Mouse (Mus musculus) midbrain, embryonic 13.5 days (tissue): ENCODE results near the gene Trove2. TPM values are rescaled to one million over a fixed set of nuclear protein-coding genes. Genes with fewer than 3 reads are reported as not detected.

Source experiments
- ATAC-seq: fragments of 200-750 bp; cut with Nextera tagmentation; 2 replicates; pipeline ENCODE4 v1.8.0; 2017; ENCODE audit warnings: mild to moderate bottlenecking, moderate TSS enrichment, moderate library complexity
- H3K27ac ChIP-seq: fragments of 300-500 bp; sonication (generic); 2 replicates; pipeline ENCODE4 v1.5.1; 2015; ENCODE audit warnings: inconsistent platforms, mild to moderate bottlenecking, moderate library complexity
- H3K27me3 ChIP-seq: fragments of 300-500 bp; sonication (generic); 2 replicates; pipeline ENCODE4 v1.6.1; 2015; ENCODE audit warnings: mild to moderate bottlenecking, inconsistent platforms
- H3K36me3 ChIP-seq: fragments of 300-500 bp; sonication (generic); 2 replicates; pipeline ENCODE4 v1.6.1; 2015; ENCODE audit warnings: mild to moderate bottlenecking, inconsistent platforms
- H3K4me1 ChIP-seq: fragments of 300-500 bp; sonication (generic); replicated peaks from 2 replicates; pipeline ENCODE4 v1.6.1; 2015; ENCODE audit warnings: inconsistent platforms
- H3K4me2 ChIP-seq: fragments of 300-500 bp; sonication (generic); replicated peaks from 2 replicates; pipeline ENCODE4 v1.6.1; 2015; ENCODE audit warnings: moderate library complexity, mild to moderate bottlenecking, inconsistent platforms
- H3K4me3 ChIP-seq: fragments of 300-500 bp; sonication (generic); replicated peaks from 2 replicates; pipeline ENCODE4 v1.5.1; 2015; ENCODE audit warnings: mild to moderate bottlenecking, inconsistent platforms
- H3K9ac ChIP-seq: fragments of 300-500 bp; sonication (generic); replicated peaks from 2 replicates; pipeline ENCODE4 v1.6.1; 2015; ENCODE audit warnings: mild to moderate bottlenecking, inconsistent platforms
- H3K9me3 ChIP-seq: fragments of 300-500 bp; sonication (generic); 2 replicates; pipeline ENCODE4 v1.6.1; 2016; ENCODE audit warnings: mild to moderate bottlenecking, inconsistent platforms
- WGBS: fragments of 180-500 bp; shearing (Covaris S2); methylation state at CpG from one replicate; pipeline ENCODE4 v1.1.7; 2015; 5-methylcytosine and 5-hydroxymethylcytosine counted together
- polyA plus RNA-seq: library from polyadenylated mRNA; unstranded; fragments of >200 nt; fragmentation: Nextera tagmentation; extraction: Ambion mirVana; gene quantifications from 2 replicates; pipeline ENCODE4 v1.2.1, GENCODE M21; 2015

Trove2 gene
- polyA plus RNA-seq, 1 experiment from 2014 or later = 46.0 TPM

- Histone ChIP-seq H3K27ac (peak overlapping the region; percentile 92; the same call in 1 of the 2 replicates), H3K4me3 (peak overlapping the region; percentile 88), H3K27me3 (no peaks in the 10 kb centered on the region), H3K4me1 (peaks cover 16% of the 10 kb centered on the region), H3K36me3 (peaks cover 11% of the 10 kb centered on the region), H3K9me3 (no peaks in the 10 kb centered on the region), H3K9ac (peak overlapping the region; percentile 94), H3K4me2 (peak overlapping the region; percentile 68)
- under 1% methylated on average over 13 of the region's 13 CpGs for WGBS
- no peak for ATAC-seq
These were observed 75.1 kb downstream of the Trove2 start for GRCm38 (mm10) chr1:143701736-143702135.

Other genes with a start within 250 kb of the Trove2 start
- gene B3galt2, start 136.4 kb downstream of the Trove2 start, polyA plus RNA-seq = 4.3 and 4.5 TPM in 2 replicates
- gene Cdc73, start 74.2 kb downstream of the Trove2 start, polyA plus RNA-seq = 21.0 and 26.8 TPM in 2 replicates
- gene Glrx2, start 60.7 kb downstream of the Trove2 start, polyA plus RNA-seq = 135 and 140 TPM in 2 replicates
- gene Uchl5, start 204 bp upstream of the Trove2 start, polyA plus RNA-seq = 69.1 and 79.4 TPM in 2 replicates
- 170 and 177 TPM in 2 replicates for gene Rgs2, start 227.1 kb upstream of the Trove2 start, polyA plus RNA-seq